Mouse (Mus musculus) urinary bladder, postnatal 25 days (tissue): ENCODE data around the gene Fbxo10.
A peak's percentile ranks its signal among the peaks of the same experiment; 100 is the strongest.
"Not testable (repeated sequence)": the region's sequence is repeated elsewhere in the genome, so short reads cannot be mapped to it uniquely, and the experiment has no call there.

ENCODE experiments used
- DNase-seq: peaks from one replicate; pipeline ENCODE4 v3.0.0; 2022; ENCODE audit warnings: low spot score

The Fbxo10 gene

GRCm38 (mm10) chr4:45084021-45084894 is at the start of gene Fbxo10:
Fbxo10 (minus strand) TSS chr4:45084604.
- peak; percentile 91 for DNase-seq

- no peak for DNase-seq
Observed at GRCm38 (mm10) chr4:45131021-45131420, 46.6 kb upstream of the Fbxo10 start.

- DNase-seq, result no peak
Observed at GRCm38 (mm10) chr4:45121311-45121710, 36.9 kb upstream of the Fbxo10 start.

- no peak for DNase-seq
Observed at GRCm38 (mm10) chr4:45108456-45109110, 24.2 kb upstream of the Fbxo10 start.

GRCm38 (mm10) chr4:45107601-45108277 is 23.3 kb upstream of the Fbxo10 start, which contains the start of gene Tomm5:
Tomm5 (minus strand) TSS chr4:45108114.
- DNase-seq, result peak; percentile 76

GRCm38 (mm10) chr4:45107066-45107465 is 22.7 kb upstream of the Fbxo10 start:
- no peak for DNase-seq

GRCm38 (mm10) chr4:45106409-45106808 is 22.0 kb upstream of the Fbxo10 start:
- no peak for DNase-seq

- peak; percentile 69 for DNase-seq
Observed at GRCm38 (mm10) chr4:45097198-45097872, 12.9 kb upstream of the Fbxo10 start.

- DNase-seq, result no peak
Observed at GRCm38 (mm10) chr4:45084895-45085290, 489 bp upstream of the Fbxo10 start.

GRCm38 (mm10) chr4:45083487-45083886 is 917 bp downstream of the Fbxo10 start:
- DNase-seq, result no peak

- DNase-seq, result no peak
Observed at GRCm38 (mm10) chr4:45082951-45083350, 1.5 kb downstream of the Fbxo10 start.

- DNase-seq, result not testable (repeated sequence)
Observed at GRCm38 (mm10) chr4:45081041-45081440, 3.4 kb downstream of the Fbxo10 start.

- no peak for DNase-seq
Observed at GRCm38 (mm10) chr4:45073544-45073943, 10.9 kb downstream of the Fbxo10 start.

GRCm38 (mm10) chr4:45072261-45072973 is 12.0 kb downstream of the Fbxo10 start:
- no peak for DNase-seq

GRCm38 (mm10) chr4:45067742-45068141 is 16.7 kb downstream of the Fbxo10 start:
- DNase-seq, result no peak

- DNase-seq, result no peak
Observed at GRCm38 (mm10) chr4:45066036-45066730, 18.2 kb downstream of the Fbxo10 start.

- DNase-seq, result no peak
Observed at GRCm38 (mm10) chr4:45064577-45064976, 19.8 kb downstream of the Fbxo10 start.

GRCm38 (mm10) chr4:45063836-45064235 is 20.6 kb downstream of the Fbxo10 start:
- not testable (repeated sequence) for DNase-seq

- no peak for DNase-seq
Observed at GRCm38 (mm10) chr4:45055451-45055850, 29.0 kb downstream of the Fbxo10 start.

- DNase-seq, result no peak
Observed at GRCm38 (mm10) chr4:45054862-45055261, 29.5 kb downstream of the Fbxo10 start.

- no peak for DNase-seq
Observed at GRCm38 (mm10) chr4:45047956-45048355, 36.4 kb downstream of the Fbxo10 start.
